Mouse (Mus musculus): ENCODE measurements around the gene Bend5. TPM values are rescaled to one million over a fixed set of nuclear protein-coding genes. Genes with fewer than 3 reads are reported as not detected.

Bend5 gene
- total and polyA plus RNA-seq, 3 experiments, result 15.6 to 21.8 (median 19.3) TPM

GRCm38 (mm10) chr4:111455621-111456020 is 40.8 kb downstream of the Bend5 start (continued):
- TF ChIP-seq CTCF (conservative IDR thresholded peaks at IDR 0.05 in 1 of 2, IDR thresholded peaks at IDR 0.05 in 1 of 2; ENCODE audit: low read depth in 2 of 2, low read length in 2 of 2) (no peak), ZNF384 (IDR thresholded peaks at IDR 0.05; ENCODE audit: low read depth, low read length) (peak; percentile 75), CHD2 (IDR thresholded peaks at IDR 0.05; ENCODE audit: low read length) (peak; percentile 84), GABPA (IDR thresholded peaks at IDR 0.05; ENCODE audit: insufficient replicate concordance, low read depth, low read length) (no peak), SMC3 (IDR thresholded peaks at IDR 0.05; ENCODE audit: low read depth, low read length) (peak; percentile 48), ZMIZ1 (IDR thresholded peaks at IDR 0.05; ENCODE audit: low read depth, low read length) (peak; percentile 76; the same call in 1 of the 2 replicates), MXI1 (IDR thresholded peaks at IDR 0.05; ENCODE audit: low read depth, low read length) (no peak), KAT2A (IDR thresholded peaks at IDR 0.05; ENCODE audit: insufficient replicate concordance, low read length) (0 out of 2 replicates have a peak, but pooled peaks have one; percentile 25), UBTF (IDR thresholded peaks at IDR 0.05; ENCODE audit: low read depth, low read length) (no peak)

DNA sequence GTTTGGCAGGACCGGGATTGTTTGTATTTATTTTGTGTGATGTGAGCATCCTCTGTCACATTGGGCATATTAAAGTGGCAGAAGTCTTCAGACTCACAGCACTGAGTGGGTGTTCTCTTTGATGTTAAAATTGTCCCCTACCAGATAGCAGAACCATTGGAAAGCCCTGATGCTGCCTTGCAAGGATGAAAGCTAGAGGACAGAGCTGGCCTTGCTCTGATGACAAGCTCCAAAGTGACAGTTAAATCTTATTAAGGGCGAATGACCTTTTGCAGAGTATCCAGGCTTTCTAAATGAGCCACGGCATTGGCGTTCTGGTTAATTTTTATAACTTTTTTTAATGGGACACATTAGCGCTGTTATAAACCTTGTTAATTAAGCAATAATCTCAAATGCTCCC is 42.8 kb downstream of the Bend5 start:
- Histone ChIP-seq H3K4me1 (ENCODE audit: control insufficient read depth in 1 of 2, insufficient read depth in 2 of 2) (peaks cover 21 to 41% of the 10 kb centered on the region in 2 experiments), H3K36me3 (replicated peaks in 1 of 2; ENCODE audit: control insufficient read depth in 1 of 2, insufficient read depth in 1 of 2, low read length in 1 of 2) (peaks cover 34 to 57% of the 10 kb centered on the region in 2 experiments), H3K27ac (ENCODE audit: insufficient read depth, low read depth) (no peak overlapping the region), H3K4me2 (ENCODE audit: insufficient read depth, low read depth, poor library complexity, severe bottlenecking) (no peak overlapping the region), H3K79me2 (replicated peaks; ENCODE audit: control insufficient read depth, extremely low read depth, insufficient read depth, poor library complexity, severe bottlenecking) (no peaks in the 10 kb centered on the region), H3K9ac (ENCODE audit: insufficient read depth, low read depth) (no peak overlapping the region), H3K4me3 (replicated peaks in 1 of 3; ENCODE audit: low read depth in 2 of 3, low read length in 2 of 3, poor library complexity in 1 of 3) (no peak overlapping the region), H3K27me3 (replicated peaks) (no peaks in the 10 kb centered on the region), H3K9me3 (replicated peaks; ENCODE audit: low read length) (no peaks in the 10 kb centered on the region)
- dilution Hi-C loops (cut with MboI; ENCODE audit: extremely low pct_ligation_motif_present, extremely low pct_unique_long_range_greater_than_20kb, low sequenced_read_pairs) (no loop called here), in situ Hi-C loops (cut with MboI; ENCODE audit: low pct_ligation_motif_present, low pct_unique_long_range_greater_than_20kb, low sequenced_read_pairs) (no loop called here)
- no peak for DNase-seq (ENCODE audit: extremely low read depth)
- TF ChIP-seq TBP (conservative IDR thresholded peaks at IDR 0.05; ENCODE audit: low read depth, low read length), result no peak
- no peak for TF ChIP-seq MAZ (IDR thresholded peaks at IDR 0.05; ENCODE audit: low read depth, low read length)
- no peak for TF ChIP-seq PAX5 (IDR thresholded peaks at IDR 0.05; ENCODE audit: low read length)
- TF ChIP-seq SMC3 (IDR thresholded peaks at IDR 0.05; ENCODE audit: low read depth, low read length), result no peak
- no peak for TF ChIP-seq ZMIZ1 (IDR thresholded peaks at IDR 0.05; ENCODE audit: low read depth, low read length)
- no peak for TF ChIP-seq SIN3A (IDR thresholded peaks at IDR 0.05; ENCODE audit: low read length)
- TF ChIP-seq HCFC1 (IDR thresholded peaks at IDR 0.05; ENCODE audit: low read depth, low read length), result no peak
- TF ChIP-seq NELFE (IDR thresholded peaks at IDR 0.05; ENCODE audit: low read depth, low read length), result no peak
- no peak for TF ChIP-seq MAX (IDR thresholded peaks at IDR 0.05; ENCODE audit: low read length)
- TF ChIP-seq MXI1 (IDR thresholded peaks at IDR 0.05; ENCODE audit: low read depth, low read length), result no peak
- no peak for TF ChIP-seq MEF2A (IDR thresholded peaks at IDR 0.05; ENCODE audit: borderline replicate concordance, low read depth, low read length)

GRCm38 (mm10) chr4:111467293-111467773 is 52.5 kb downstream of the Bend5 start:
- dilution Hi-C loops (cut with MboI; ENCODE audit: extremely low pct_ligation_motif_present, extremely low pct_unique_long_range_greater_than_20kb, low sequenced_read_pairs), result no loop called here
- H3K9me3 ChIP-seq (replicated peaks; ENCODE audit: low read length), result no peaks in the 10 kb centered on the region
- DNase-seq (ENCODE audit: extremely low read depth), result no peak
- H3K4me3 ChIP-seq (replicated peaks in 1 of 3; ENCODE audit: low read depth in 2 of 3, low read length in 2 of 3, poor library complexity in 1 of 3), result no peak overlapping the region
- no peak overlapping the region for H3K27ac ChIP-seq (ENCODE audit: insufficient read depth, low read depth)
- H3K9ac ChIP-seq (ENCODE audit: insufficient read depth, low read depth), result no peak overlapping the region
- no peak overlapping the region for H3K4me2 ChIP-seq (ENCODE audit: insufficient read depth, low read depth, poor library complexity, severe bottlenecking)
- TF ChIP-seq ETS1 (conservative IDR thresholded peaks at IDR 0.05; ENCODE audit: low read depth, low read length), result no peak
- TF ChIP-seq CHD1 (IDR thresholded peaks at IDR 0.05; ENCODE audit: low read depth, low read length), result no peak
- no peak for TF ChIP-seq RAD21 (IDR thresholded peaks at IDR 0.05; ENCODE audit: low read depth, low read length)
- TF ChIP-seq POLR2A (IDR thresholded peaks at IDR 0.05; ENCODE audit: low read depth, low read length), result no peak
- no peak for TF ChIP-seq JUND (conservative IDR thresholded peaks at IDR 0.05; ENCODE audit: low read depth, low read length)
- no peak for TF ChIP-seq NELFE (IDR thresholded peaks at IDR 0.05; ENCODE audit: low read depth, low read length)
- no peak for TF ChIP-seq ZMIZ1 (IDR thresholded peaks at IDR 0.05; ENCODE audit: low read depth, low read length)
- TF ChIP-seq ZKSCAN1 (IDR thresholded peaks at IDR 0.05; ENCODE audit: borderline replicate concordance, low read depth, low read length), result no peak
- TF ChIP-seq RCOR1 (conservative IDR thresholded peaks at IDR 0.05; ENCODE audit: low read depth, low read length), result no peak
- no peak for TF ChIP-seq JUN (IDR thresholded peaks at IDR 0.05; ENCODE audit: insufficient read depth, low read depth, low read length)
- no peaks in the 10 kb centered on the region for H3K79me2 ChIP-seq (replicated peaks; ENCODE audit: control insufficient read depth, extremely low read depth, insufficient read depth, poor library complexity, severe bottlenecking)
- H3K4me1 ChIP-seq (ENCODE audit: control insufficient read depth in 1 of 2, insufficient read depth in 2 of 2), result peaks cover 13 to 20% of the 10 kb centered on the region in 2 experiments
- in situ Hi-C loops (cut with MboI; ENCODE audit: low pct_ligation_motif_present, low pct_unique_long_range_greater_than_20kb, low sequenced_read_pairs), result no loop called here
- no peaks in the 10 kb centered on the region for H3K36me3 ChIP-seq (replicated peaks in 1 of 2; ENCODE audit: control insufficient read depth in 1 of 2, insufficient read depth in 1 of 2, low read length in 1 of 2)
- no peaks in the 10 kb centered on the region for H3K27me3 ChIP-seq (replicated peaks)

Data from CH12.LX (cell line).